Mouse (Mus musculus) cerebellum, postnatal 14 days (tissue): ENCODE data around the gene Zfp523.
A peak's percentile ranks its signal among the peaks of the same experiment; 100 is the strongest.

Experiments
- DNase-seq, 2 experiments: peaks; one replicate each; pipeline ENCODE4 v3.0.0; 2021; ENCODE audit warnings: mixed read lengths in 2 of 2

The Zfp523 gene

GRCm38 (mm10) chr17:28176775-28177539, at the start of gene Zfp523:
Gene Zfp523, plus strand, starts transcription at chr17:28177129.
- peak; percentile 96 to 97 for DNase-seq

GRCm38 (mm10) chr17:28129796-28130195, 47.1 kb upstream of the Zfp523 start:
- no peak for DNase-seq

DNA sequence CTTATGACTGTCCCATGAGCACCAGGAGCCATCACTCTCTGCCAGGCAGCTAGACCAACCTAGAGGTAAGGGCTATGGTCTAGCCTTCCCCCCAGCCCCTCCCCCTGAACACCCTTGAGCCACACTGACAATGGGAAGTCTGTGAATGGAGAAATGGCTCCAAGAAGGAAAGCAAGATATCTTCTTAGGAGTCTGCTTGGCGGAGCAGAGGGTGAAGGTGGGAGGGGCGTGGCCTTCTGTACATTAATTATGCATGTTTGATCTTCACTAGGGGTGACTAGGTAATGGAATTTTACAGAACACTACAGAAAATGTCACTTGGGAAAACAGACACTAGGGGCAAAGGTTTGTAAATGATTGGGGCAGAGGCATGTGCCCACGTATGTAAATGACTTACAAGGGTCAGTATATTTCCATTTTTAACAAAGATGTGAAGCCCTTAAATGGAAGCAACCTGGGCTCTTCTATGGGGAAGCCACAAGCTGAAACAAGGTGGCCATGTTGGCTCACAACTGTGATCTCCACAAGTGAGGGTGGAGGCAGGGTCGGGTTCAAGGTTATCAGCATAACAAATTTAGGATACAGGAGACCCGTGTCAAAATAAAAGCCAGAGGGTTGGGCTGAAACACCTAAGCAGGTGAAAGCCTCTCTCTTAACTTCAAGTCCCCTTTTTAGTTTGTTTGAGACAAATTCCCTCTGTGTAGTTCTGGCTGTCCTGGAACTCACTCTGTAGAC, 46.4 kb upstream of the Zfp523 start:
- DNase-seq = no peak

DNA sequence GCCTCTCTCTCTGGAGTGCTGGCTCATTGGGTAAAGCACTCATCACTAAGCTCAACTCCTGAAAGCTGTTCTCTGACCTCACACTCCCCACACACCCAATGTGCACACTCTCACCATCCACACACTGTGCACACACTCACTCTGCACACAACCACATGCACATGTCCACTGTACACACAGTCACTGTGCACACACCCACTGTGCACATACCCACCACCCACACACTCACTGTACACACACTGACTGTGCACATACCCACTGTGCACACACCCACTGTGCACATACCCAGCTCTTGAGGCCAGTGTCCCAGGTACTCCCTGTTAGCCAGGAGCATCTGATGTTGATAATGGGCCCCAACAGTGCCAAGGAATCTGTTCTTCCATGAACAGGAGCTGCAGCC, 45.8 kb upstream of the Zfp523 start:
- no peak for DNase-seq

DNA sequence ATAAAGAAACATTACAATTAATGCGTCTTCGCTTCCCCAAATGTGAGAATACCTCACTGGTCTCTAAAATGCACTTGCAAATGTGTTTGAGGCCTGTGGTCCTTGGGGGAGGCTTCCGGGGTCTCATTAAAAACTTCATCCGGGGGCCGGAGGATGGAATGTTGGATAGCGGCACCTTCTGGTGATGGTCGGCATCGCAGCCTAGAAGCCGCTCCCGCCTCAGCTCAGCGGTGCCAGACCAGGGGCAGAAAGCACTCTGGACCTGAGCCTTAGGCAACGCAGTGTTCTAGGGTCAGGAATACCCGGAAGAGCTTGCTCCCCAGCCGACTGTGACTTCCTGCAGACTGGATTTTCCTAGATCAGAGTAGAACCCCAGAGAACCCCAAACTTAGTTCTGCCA, 43.7 kb upstream of the Zfp523 start:
- peak; percentile 80 to 85 for DNase-seq

DNA sequence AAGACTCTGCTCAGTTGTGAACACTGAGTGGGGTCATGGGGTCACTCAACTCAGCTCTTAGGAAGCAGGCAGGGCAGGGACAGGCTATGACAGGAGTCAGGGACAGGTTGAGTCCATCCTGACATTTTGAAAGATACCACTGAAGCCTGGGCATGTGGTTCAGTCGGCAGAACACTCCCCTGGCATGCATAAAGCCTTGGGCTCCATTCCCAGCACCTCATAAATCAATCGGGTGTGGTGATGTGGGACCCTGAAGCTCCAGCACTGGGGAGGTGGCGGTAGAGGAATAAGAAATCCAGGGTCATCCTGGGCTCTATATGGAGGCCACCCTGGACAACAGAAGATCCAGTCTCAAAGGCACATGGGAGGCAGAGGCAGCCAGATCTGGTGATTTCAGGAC, 41.4 kb upstream of the Zfp523 start:
- no peak for DNase-seq

DNA sequence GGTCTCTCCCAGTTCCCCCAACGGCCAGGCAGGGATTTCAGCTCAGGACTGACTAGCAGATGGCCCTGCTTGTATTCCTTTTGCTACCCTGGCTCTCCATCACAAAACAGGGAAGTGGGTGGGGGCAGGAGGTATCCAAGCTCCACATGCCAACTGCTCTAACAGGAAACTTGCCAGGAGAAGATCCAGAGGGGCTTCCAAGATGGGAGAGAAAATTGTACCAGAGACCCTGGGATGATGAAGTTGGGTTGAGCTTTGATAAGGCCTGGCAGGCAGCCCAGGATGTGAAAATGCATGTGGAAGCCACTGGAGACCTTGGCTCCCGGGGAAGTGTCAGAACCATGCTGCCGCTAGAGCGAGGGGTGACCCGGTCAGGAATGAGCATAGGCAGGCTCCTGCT, 40.7 kb upstream of the Zfp523 start:
- DNase-seq = peak; percentile 51 to 54

DNA sequence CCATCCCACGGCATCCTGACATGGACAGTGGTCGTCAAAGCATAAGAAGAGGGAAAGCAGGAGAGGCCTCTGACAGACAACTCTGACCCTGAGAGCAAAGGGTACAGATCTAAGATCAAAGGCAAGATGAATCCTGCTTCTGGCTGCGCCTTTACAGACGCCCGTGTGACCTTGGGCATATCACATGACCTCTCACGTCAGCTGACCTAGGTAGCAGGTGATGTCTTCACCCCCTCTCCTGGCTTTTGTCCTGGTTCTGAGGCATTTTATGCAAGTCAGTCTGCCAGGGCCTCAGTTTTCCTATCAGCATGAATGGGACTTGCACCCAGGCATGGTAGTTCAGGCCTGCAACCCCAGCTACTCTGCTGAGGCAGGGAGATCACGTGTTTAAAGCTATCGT, 38.9 kb upstream of the Zfp523 start:
- no peak for DNase-seq

- no peak for DNase-seq
These were observed 38.2 kb upstream of the Zfp523 start for GRCm38 (mm10) chr17:28138685-28139084.

DNA sequence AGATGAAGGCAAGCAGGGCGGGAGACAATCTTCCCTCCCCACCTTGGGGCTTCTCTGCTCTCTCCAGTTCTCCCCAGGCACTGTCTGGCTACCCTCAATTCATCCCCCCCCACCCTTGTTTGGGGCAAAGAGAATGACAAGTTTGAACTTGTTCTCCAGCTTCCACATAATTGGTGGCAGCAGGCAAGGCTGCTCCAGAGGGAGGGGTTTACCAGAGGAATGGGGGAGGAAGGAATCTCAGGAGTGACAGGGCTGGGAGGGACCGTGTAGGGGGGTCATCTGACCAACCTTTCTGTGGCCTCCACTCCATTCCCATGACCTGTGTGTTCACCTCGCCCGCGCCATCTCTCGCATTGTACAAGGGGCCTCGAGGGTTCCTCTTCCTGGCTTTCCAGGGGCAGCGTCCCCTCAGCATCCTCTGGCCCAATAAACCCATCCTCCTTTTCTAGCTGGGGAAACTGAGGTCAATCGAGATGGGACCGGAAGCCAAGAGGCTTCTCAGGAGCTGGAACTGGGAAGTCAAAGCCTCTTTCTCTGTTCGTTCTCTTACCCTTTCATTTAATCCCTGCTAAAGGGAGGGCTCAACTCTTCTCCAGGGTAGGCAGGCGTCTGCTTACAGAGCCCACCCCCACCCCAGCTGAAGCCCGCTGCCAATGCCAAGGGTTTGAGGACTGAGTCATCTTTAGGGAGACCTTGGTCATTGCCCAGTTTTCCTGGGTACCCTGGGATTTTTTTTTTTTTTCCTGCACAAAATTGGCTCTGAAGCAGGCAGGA, 36.3 kb upstream of the Zfp523 start:
- DNase-seq = no peak

- no peak for DNase-seq
These were observed 35.7 kb upstream of the Zfp523 start for GRCm38 (mm10) chr17:28141205-28141650.

GRCm38 (mm10) chr17:28141771-28142699, 34.9 kb upstream of the Zfp523 start, which contains the start of gene Scube3:
Gene Scube3, plus strand, starts transcription at chr17:28142141.
- DNase-seq = peak in 1 of 2 experiments; percentile 31

- no peak for DNase-seq
These were observed 34.0 kb upstream of the Zfp523 start for GRCm38 (mm10) chr17:28142700-28143610.

- DNase-seq = no peak
These were observed 33.2 kb upstream of the Zfp523 start for GRCm38 (mm10) chr17:28143751-28144150.

DNA sequence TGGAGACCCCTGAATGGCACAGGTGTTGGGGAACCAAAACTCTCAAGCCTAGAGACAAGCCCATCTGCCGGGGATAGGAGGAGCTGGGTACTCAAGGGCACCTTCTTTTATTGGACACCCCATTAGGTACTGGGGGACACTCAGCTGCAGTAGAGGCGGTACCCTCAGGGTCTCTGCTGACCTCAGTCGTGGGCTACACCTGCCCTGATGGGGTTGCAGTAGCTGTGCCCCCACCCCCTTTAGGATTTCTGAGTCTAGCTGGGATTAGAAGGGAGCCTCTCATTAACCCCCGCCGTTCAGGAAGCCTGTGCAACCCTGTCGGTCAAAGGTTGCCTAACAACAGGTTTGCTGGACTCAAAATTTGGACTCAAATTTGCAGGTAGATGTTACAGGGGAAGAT, 32.7 kb upstream of the Zfp523 start:
- no peak for DNase-seq

DNA sequence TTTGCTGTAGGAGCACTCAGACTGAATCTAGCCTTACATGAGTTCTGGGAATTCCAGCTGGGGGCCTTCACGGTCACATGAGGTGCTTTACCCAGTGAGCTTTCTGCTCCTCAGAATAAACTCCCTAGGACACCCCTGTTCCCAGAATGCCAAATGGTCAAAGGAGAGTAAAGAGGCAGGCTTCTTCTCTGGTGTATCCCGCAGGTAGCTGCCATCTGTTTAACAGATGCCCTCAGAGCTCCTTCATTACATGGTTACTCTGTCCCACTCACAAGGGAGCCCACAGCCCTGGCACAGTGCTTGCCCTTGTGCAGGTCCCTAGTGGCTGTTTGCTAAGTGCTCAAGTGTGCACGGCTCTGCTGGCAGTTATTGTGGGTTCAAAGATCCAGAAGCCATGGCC, 28.6 kb upstream of the Zfp523 start:
- no peak for DNase-seq

DNA sequence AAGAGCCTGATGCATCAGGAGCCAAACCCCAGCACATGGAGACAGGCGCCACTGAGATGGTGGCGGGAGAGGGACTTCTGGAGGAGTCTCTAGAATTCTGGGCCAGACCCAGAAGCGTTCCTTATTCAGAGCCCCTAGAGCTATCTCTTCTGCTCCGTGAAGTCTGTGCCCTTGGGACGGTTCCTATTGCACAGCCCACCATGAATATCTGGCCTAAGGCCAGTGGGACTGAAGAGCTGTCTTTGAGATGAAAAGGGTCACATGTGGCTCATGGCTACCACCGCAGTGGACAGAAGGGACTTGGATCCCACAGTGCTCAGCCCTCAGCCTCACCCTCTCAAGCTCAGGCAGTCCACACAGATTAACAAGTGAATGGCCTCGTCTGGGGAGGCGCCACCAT, 27.2 kb upstream of the Zfp523 start:
- DNase-seq = no peak

DNA sequence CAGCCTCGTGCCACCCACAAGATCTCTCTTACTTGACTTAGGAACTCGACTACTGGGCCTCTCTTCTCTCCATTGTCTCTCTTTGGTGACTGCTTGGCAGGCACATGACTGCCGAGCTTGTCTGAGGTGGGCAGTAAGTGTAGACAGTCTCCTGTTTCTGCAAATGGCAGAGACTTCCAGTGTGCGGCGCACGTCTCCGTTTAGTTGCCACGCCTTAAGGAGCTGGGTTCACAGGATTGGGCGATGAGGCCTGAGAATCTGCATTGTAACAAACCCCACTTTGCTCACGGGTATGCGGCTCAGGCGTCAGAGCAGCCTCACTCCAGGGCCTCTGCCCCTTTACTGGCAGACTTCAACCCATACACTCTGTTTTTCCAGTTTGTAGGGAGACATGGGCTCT, 26.5 kb upstream of the Zfp523 start:
- DNase-seq = no peak

DNA sequence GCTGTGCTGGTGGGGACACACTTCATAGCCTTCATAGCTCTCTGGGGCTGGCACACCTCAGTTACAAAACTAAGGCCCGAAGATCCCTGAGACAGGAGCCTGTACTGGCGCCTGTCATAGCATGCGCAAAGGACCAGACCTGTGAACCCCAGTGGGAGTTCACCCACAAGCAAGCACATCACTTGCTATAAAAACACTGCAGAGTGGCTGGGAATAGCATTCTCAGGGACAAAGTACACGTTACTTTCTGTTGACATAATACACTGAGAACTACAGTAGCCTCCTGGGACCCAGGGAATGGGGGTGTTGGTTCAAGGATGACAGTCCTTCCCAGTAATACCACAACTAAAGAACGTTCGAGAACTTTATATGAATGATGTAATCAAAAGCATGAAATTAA, 23.8 kb upstream of the Zfp523 start:
- no peak for DNase-seq

DNA sequence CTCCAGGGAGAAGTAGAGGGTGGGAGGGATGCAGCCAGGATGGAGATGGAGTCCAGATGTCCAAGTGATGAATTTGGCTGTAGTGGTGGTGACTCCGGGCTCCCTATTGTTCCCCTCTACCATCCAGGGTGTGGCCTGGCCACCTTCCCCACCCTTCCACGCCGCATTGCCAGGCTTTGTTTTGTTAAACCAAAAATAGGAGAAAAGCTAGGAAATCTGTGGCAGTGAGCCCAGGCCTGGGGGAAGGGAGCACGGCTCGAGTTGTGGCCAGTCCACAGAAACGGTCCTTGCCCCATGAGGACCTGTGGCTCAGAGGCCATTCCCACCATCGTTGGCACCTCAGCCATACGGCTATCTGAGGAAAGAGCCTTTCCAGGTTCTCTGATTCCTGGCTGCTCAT, 22.0 kb upstream of the Zfp523 start:
- no peak for DNase-seq

- no peak for DNase-seq
These were observed 16.6 kb upstream of the Zfp523 start for GRCm38 (mm10) chr17:28160361-28160760.
